Mouse (Mus musculus): ENCODE results near the gene Tcf7l2. TPM values are rescaled to one million over a fixed set of nuclear protein-coding genes. Genes with fewer than 3 reads are reported as not detected.
A peak's percentile ranks its signal among the peaks of the same experiment; 100 is the strongest.

The Tcf7l2 gene
- polyA plus RNA-seq, 1 experiment from 2014 or later = 41.7 TPM

DNA sequence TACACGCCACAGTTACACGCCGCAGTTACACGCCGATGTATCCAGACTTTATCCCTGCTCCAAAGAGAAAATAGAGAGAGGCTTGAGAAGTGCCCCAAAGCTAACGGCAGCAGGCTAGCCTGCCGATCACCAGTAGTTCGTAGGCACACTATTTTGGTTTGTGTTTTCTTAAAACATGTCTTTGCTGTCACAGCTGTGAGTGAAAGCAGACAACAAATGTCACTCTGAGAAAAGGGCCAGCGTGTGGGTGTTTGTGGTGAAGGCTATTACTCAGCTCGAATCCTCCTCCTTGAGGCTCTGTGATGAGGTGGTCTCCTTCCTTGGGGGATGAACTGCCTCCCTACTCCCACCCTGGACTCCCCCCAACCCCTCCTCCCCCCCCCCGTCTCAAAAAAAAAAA lies 26.6 kb downstream of the Tcf7l2 start:
- Histone ChIP-seq H3K9ac (ENCODE audit: low read length) (no peak overlapping the region), H3K4me1 (replicated peaks; ENCODE audit: control insufficient read depth, insufficient read depth) (0 out of 2 replicates have a peak, but pooled peaks cover 2% of the 10 kb centered on the region), H3K36me3 (ENCODE audit: control insufficient read depth, insufficient read depth, low read length) (no peaks in the 10 kb centered on the region), H3K4me3 (ENCODE audit: low read depth, low read length) (no peak overlapping the region), H3K27me3 (ENCODE audit: control insufficient read depth, insufficient read depth, low read length) (no peaks in the 10 kb centered on the region), H3K4me2 (replicated peaks; ENCODE audit: low read depth) (0 out of 2 replicates have a peak overlapping the region, but pooled peaks have one; percentile 8), H3K9me3 (ENCODE audit: control insufficient read depth, low read length) (no peaks in the 10 kb centered on the region), H3K27ac (replicated peaks) (no peak overlapping the region)
- TF ChIP-seq EP300 (optimal IDR thresholded peaks at IDR 0.05) (no peak), CTCF (IDR thresholded peaks at IDR 0.05; ENCODE audit: low read depth) (no peak)
- DNase-seq (ENCODE audit: low spot score) = no peak
- ATAC-seq (ENCODE audit: low FRiP score, low TSS enrichment) = no peak
- WGBS = 62% methylated on average over 10 of the region's 11 CpGs

DNA sequence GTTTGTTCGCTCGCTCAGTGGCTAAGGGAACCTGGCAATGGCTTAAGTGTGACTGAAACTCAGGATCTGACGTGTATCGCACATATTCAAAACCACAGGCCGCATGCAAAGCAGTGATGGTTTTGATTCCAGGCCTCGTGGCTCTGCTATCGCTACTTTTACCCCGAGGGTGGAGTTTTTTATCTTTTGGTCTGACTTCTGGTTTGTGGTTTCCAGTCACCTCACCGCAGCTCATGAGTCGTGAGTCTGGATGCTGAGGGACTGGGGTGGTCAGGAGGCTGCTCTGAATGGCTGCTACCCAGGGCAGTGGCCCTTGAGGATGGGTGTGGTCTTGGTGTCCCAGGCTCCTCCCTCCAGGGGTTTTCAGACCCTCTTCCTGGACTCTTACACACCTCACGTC lies 27.3 kb downstream of the Tcf7l2 start:
- no peak for ATAC-seq (ENCODE audit: low FRiP score, low TSS enrichment)

DNA sequence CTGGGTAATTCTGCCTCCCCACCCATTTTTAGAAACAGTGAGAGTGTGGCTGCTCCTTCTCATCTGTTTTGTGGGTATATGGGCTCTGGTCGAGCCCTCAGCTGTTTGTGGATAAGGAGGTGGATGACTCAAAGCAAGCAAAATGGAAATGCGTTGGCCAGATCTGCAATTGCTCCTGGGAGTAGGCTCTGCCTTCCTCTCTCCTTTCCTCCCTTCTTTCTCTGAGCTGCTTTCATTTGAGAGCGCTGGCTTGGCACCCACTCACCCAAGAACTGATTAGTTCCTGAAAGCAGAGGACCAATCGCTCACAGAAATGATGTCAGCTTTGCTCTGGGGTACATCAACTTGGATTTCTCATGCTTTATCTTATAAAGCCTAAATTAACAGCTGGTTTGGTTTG lies 32.7 kb downstream of the Tcf7l2 start:
- Histone ChIP-seq H3K4me3 (ENCODE audit: low read depth, low read length) (no peak overlapping the region), H3K36me3 (ENCODE audit: control insufficient read depth, insufficient read depth, low read length) (no peaks in the 10 kb centered on the region), H3K9me3 (ENCODE audit: control insufficient read depth, low read length) (no peaks in the 10 kb centered on the region), H3K4me2 (replicated peaks; ENCODE audit: low read depth) (no peak overlapping the region), H3K27ac (replicated peaks) (peak overlapping the region; percentile 30; the same call in 1 of the 2 replicates), H3K27me3 (ENCODE audit: control insufficient read depth, insufficient read depth, low read length) (no peaks in the 10 kb centered on the region), H3K4me1 (replicated peaks; ENCODE audit: control insufficient read depth, insufficient read depth) (peaks cover 4% of the 10 kb centered on the region; the same call in 1 of the 2 replicates), H3K9ac (ENCODE audit: low read length) (no peak overlapping the region)
- TF ChIP-seq EP300 (optimal IDR thresholded peaks at IDR 0.05) = no peak
- no peak for TF ChIP-seq CTCF (IDR thresholded peaks at IDR 0.05; ENCODE audit: low read depth)
- DNase-seq (ENCODE audit: low spot score) = no peak
- no peak; the same call in 1 of the 2 replicates for ATAC-seq (ENCODE audit: low FRiP score, low TSS enrichment)
- 20% methylated on average over 4 of the region's 4 CpGs for whole genome bisulfite sequencing

More for the DNA sequence above, 27.3 kb downstream of the Tcf7l2 start:
- no peaks in the 10 kb centered on the region for H3K9me3 ChIP-seq (ENCODE audit: control insufficient read depth, low read length)
- H3K4me3 ChIP-seq (ENCODE audit: low read depth, low read length) = no peak overlapping the region
- H3K4me1 ChIP-seq (replicated peaks; ENCODE audit: control insufficient read depth, insufficient read depth) = 0 out of 2 replicates have a peak, but pooled peaks cover 2% of the 10 kb centered on the region
- DNase-seq (ENCODE audit: low spot score) = no peak
- no peaks in the 10 kb centered on the region for H3K27me3 ChIP-seq (ENCODE audit: control insufficient read depth, insufficient read depth, low read length)
- no peak overlapping the region for H3K27ac ChIP-seq (replicated peaks)
- H3K4me2 ChIP-seq (replicated peaks; ENCODE audit: low read depth) = no peak overlapping the region
- no peaks in the 10 kb centered on the region for H3K36me3 ChIP-seq (ENCODE audit: control insufficient read depth, insufficient read depth, low read length)
- WGBS = 72% methylated on average over 11 of the region's 11 CpGs
- TF ChIP-seq CTCF (IDR thresholded peaks at IDR 0.05; ENCODE audit: low read depth) (no peak), EP300 (optimal IDR thresholded peaks at IDR 0.05) (no peak)
- H3K9ac ChIP-seq (ENCODE audit: low read length) = no peak overlapping the region

DNA sequence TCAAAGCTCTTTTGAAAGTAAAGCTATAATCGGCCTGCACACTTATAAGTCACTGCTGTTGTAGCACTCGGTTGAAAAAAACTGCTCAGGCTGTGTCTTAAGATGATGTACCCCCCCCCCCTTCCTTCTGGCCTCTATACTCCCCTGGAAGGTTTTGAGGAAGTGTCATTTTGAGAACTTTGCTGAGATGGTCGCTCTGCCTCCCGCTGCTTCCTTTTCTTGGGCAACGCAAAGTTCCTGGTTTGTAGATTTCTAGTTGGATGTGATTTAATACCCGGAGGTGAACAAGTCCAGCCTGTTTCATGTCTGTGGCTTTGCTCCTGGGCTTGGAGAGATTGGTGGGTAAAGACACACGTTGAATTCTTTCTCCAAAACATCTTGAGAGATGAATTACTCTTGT lies 33.2 kb downstream of the Tcf7l2 start:
- H3K4me3 ChIP-seq (ENCODE audit: low read depth, low read length) = no peak overlapping the region
- H3K27me3 ChIP-seq (ENCODE audit: control insufficient read depth, insufficient read depth, low read length) = no peaks in the 10 kb centered on the region
- H3K4me2 ChIP-seq (replicated peaks; ENCODE audit: low read depth) = no peak overlapping the region
- no peaks in the 10 kb centered on the region for H3K9me3 ChIP-seq (ENCODE audit: control insufficient read depth, low read length)
- TF ChIP-seq CTCF (IDR thresholded peaks at IDR 0.05; ENCODE audit: low read depth) (no peak), EP300 (optimal IDR thresholded peaks at IDR 0.05) (no peak)
- H3K27ac ChIP-seq (replicated peaks) = 0 out of 2 replicates have a peak overlapping the region, but pooled peaks have one; percentile 4
- no peak overlapping the region for H3K9ac ChIP-seq (ENCODE audit: low read length)
- WGBS = 40% methylated on average over 7 of the region's 7 CpGs
- no peak for ATAC-seq (ENCODE audit: low FRiP score, low TSS enrichment)
- no peak for DNase-seq (ENCODE audit: low spot score)
- peaks cover 4% of the 10 kb centered on the region; the same call in 1 of the 2 replicates for H3K4me1 ChIP-seq (replicated peaks; ENCODE audit: control insufficient read depth, insufficient read depth)
- H3K36me3 ChIP-seq (ENCODE audit: control insufficient read depth, insufficient read depth, low read length) = no peaks in the 10 kb centered on the region

DNA sequence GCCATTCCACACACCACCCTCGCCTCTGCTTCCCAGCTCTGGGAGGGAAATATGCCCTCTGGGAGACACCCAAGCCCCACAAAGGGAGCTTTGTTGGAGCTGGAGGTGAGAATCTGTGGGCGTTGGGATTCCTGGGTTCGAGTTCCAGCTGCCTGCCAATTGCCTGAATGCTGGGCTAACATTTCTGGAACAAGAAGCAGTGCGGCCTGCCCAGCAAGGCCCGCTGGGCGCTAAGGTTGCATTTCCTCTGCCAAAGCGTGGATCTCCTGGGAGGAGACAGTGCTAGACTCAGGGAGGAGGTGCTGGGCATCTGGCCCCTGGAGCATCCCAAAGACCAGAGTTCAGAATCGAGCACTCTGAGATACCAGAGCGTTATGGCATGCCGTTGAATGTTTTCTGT lies 38.3 kb downstream of the Tcf7l2 start:
- no peak for ATAC-seq (ENCODE audit: low FRiP score, low TSS enrichment)
- 65% methylated on average over 10 of the region's 10 CpGs for WGBS
- TF ChIP-seq EP300 (optimal IDR thresholded peaks at IDR 0.05) (no peak), CTCF (IDR thresholded peaks at IDR 0.05; ENCODE audit: low read depth) (no peak)

DNA sequence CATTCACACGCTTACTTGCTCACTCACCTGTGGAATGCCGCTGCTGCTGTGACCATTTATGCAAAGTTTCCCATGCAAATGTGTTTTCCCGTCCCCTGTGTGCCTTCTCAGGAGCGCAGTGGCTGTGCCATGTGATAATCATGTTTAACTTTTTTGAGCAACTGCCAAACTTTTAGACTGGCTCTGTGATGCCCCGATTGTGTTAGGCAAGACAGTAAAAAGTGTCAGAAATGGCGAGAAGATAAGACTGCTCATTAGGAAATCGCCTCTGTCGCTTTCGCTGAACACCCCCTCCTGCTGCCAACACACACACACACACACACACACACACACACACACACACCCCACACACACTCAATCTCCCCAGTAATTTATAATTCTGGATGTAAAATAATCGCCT lies 39.5 kb downstream of the Tcf7l2 start:
- ATAC-seq (ENCODE audit: low FRiP score, low TSS enrichment) = no peak
- no peak for TF ChIP-seq EP300 (optimal IDR thresholded peaks at IDR 0.05)
- TF ChIP-seq CTCF (IDR thresholded peaks at IDR 0.05; ENCODE audit: low read depth) = no peak
- no peak overlapping the region for H3K4me3 ChIP-seq (ENCODE audit: low read depth, low read length)
- WGBS = 68% methylated on average over 10 of the region's 10 CpGs
- H3K9me3 ChIP-seq (ENCODE audit: control insufficient read depth, low read length) = no peaks in the 10 kb centered on the region
- no peak overlapping the region for H3K4me2 ChIP-seq (replicated peaks; ENCODE audit: low read depth)
- H3K9ac ChIP-seq (ENCODE audit: low read length) = no peak overlapping the region
- H3K27ac ChIP-seq (replicated peaks) = no peak overlapping the region
- DNase-seq (ENCODE audit: low spot score) = no peak
- 0 out of 2 replicates have a peak, but pooled peaks cover 3% of the 10 kb centered on the region for H3K36me3 ChIP-seq (ENCODE audit: control insufficient read depth, insufficient read depth, low read length)
- H3K4me1 ChIP-seq (replicated peaks; ENCODE audit: control insufficient read depth, insufficient read depth) = no peaks in the 10 kb centered on the region; the same call in 1 of the 2 replicates
- H3K27me3 ChIP-seq (ENCODE audit: control insufficient read depth, insufficient read depth, low read length) = no peaks in the 10 kb centered on the region

More for the DNA sequence above, 38.3 kb downstream of the Tcf7l2 start:
- Histone ChIP-seq H3K4me1 (replicated peaks; ENCODE audit: control insufficient read depth, insufficient read depth) (no peaks in the 10 kb centered on the region; the same call in 1 of the 2 replicates), H3K4me3 (ENCODE audit: low read depth, low read length) (no peak overlapping the region), H3K27ac (replicated peaks) (no peak overlapping the region), H3K4me2 (replicated peaks; ENCODE audit: low read depth) (no peak overlapping the region), H3K36me3 (ENCODE audit: control insufficient read depth, insufficient read depth, low read length) (0 out of 2 replicates have a peak, but pooled peaks cover 3% of the 10 kb centered on the region), H3K27me3 (ENCODE audit: control insufficient read depth, insufficient read depth, low read length) (no peaks in the 10 kb centered on the region), H3K9ac (ENCODE audit: low read length) (no peak overlapping the region), H3K9me3 (ENCODE audit: control insufficient read depth, low read length) (no peaks in the 10 kb centered on the region)
- no peak for DNase-seq (ENCODE audit: low spot score)

All from stomach, postnatal 0 days (tissue).